Mouse (Mus musculus): ENCODE results near the gene Dpf1. TPM values are rescaled to one million over a fixed set of nuclear protein-coding genes. Genes with fewer than 3 reads are reported as not detected.
A peak's percentile ranks its signal among the peaks of the same experiment; 100 is the strongest.

Dpf1 gene
- polyA plus RNA-seq, 1 experiment from 2014 or later = 19.8 TPM

- DNase-seq (ENCODE audit: low spot score) (no peak), ATAC-seq (replicated peaks; ENCODE audit: insufficient number of reproducible peaks, low FRiP score, low TSS enrichment, low read depth) (no peak)
- no peak overlapping the region for H3K4me3 ChIP-seq (ENCODE audit: low read depth, low read length)
- 84% methylated on average over 24 of the region's 24 CpGs for WGBS
- no peaks in the 10 kb centered on the region for H3K9me3 ChIP-seq (replicated peaks; ENCODE audit: control insufficient read depth, low read length)
- H3K36me3 ChIP-seq (replicated peaks; ENCODE audit: control insufficient read depth, insufficient read depth, low read depth, low read length) = no peaks in the 10 kb centered on the region
- H3K27ac ChIP-seq (replicated peaks; ENCODE audit: low read depth, low read length) = no peak overlapping the region
- H3K4me1 ChIP-seq (ENCODE audit: control insufficient read depth, insufficient read depth, low read length) = peaks cover 4% of the 10 kb centered on the region
- no peak overlapping the region for H3K9ac ChIP-seq (replicated peaks; ENCODE audit: low read length)
- H3K4me2 ChIP-seq (ENCODE audit: low read depth, low read length) = no peak overlapping the region
- no peaks in the 10 kb centered on the region for H3K27me3 ChIP-seq (ENCODE audit: control insufficient read depth, insufficient read depth, low read length)
Observed at GRCm38 (mm10) chr7:29295861-29296647, 7.7 kb upstream of the Dpf1 start.

- no peak overlapping the region for H3K9ac ChIP-seq (replicated peaks; ENCODE audit: low read length)
- H3K4me2 ChIP-seq (ENCODE audit: low read depth, low read length) = no peak overlapping the region
- no peaks in the 10 kb centered on the region for H3K36me3 ChIP-seq (replicated peaks; ENCODE audit: control insufficient read depth, insufficient read depth, low read depth, low read length)
- peak; percentile 86 for DNase-seq (ENCODE audit: low spot score)
- H3K9me3 ChIP-seq (replicated peaks; ENCODE audit: control insufficient read depth, low read length) = no peaks in the 10 kb centered on the region
- no peaks in the 10 kb centered on the region for H3K27me3 ChIP-seq (ENCODE audit: control insufficient read depth, insufficient read depth, low read length)
- no peak overlapping the region for H3K4me3 ChIP-seq (ENCODE audit: low read depth, low read length)
- H3K27ac ChIP-seq (replicated peaks; ENCODE audit: low read depth, low read length) = no peak overlapping the region
- no peak for ATAC-seq (replicated peaks; ENCODE audit: insufficient number of reproducible peaks, low FRiP score, low TSS enrichment, low read depth)
- H3K4me1 ChIP-seq (ENCODE audit: control insufficient read depth, insufficient read depth, low read length) = peaks cover 4% of the 10 kb centered on the region
- 13% methylated on average over 10 of the region's 10 CpGs for WGBS
Observed at GRCm38 (mm10) chr7:29296998-29297397, 6.8 kb upstream of the Dpf1 start.

GRCm38 (mm10) chr7:29301127-29301566, 2.6 kb upstream of the Dpf1 start:
- Histone ChIP-seq H3K27me3 (ENCODE audit: control insufficient read depth, insufficient read depth, low read length) (0 out of 2 replicates have a peak, but pooled peaks cover 2% of the 10 kb centered on the region), H3K9me3 (replicated peaks; ENCODE audit: control insufficient read depth, low read length) (no peaks in the 10 kb centered on the region), H3K36me3 (replicated peaks; ENCODE audit: control insufficient read depth, insufficient read depth, low read depth, low read length) (no peaks in the 10 kb centered on the region), H3K4me3 (ENCODE audit: low read depth, low read length) (no peak overlapping the region), H3K9ac (replicated peaks; ENCODE audit: low read length) (no peak overlapping the region), H3K4me1 (ENCODE audit: control insufficient read depth, insufficient read depth, low read length) (peaks cover 8% of the 10 kb centered on the region), H3K27ac (replicated peaks; ENCODE audit: low read depth, low read length) (no peak overlapping the region), H3K4me2 (ENCODE audit: low read depth, low read length) (no peak overlapping the region)
- ATAC-seq (replicated peaks; ENCODE audit: insufficient number of reproducible peaks, low FRiP score, low TSS enrichment, low read depth) (no peak), DNase-seq (ENCODE audit: low spot score) (peak; percentile 91)
- WGBS = 2% methylated on average over 7 of the region's 7 CpGs

GRCm38 (mm10) chr7:29302641-29303040, 1.1 kb upstream of the Dpf1 start:
- ATAC-seq (replicated peaks; ENCODE audit: insufficient number of reproducible peaks, low FRiP score, low TSS enrichment, low read depth) (no peak), DNase-seq (ENCODE audit: low spot score) (no peak)
- H3K4me2 ChIP-seq (ENCODE audit: low read depth, low read length) = no peak overlapping the region
- 69% methylated on average over 7 of the region's 7 CpGs for WGBS
- no peak overlapping the region for H3K27ac ChIP-seq (replicated peaks; ENCODE audit: low read depth, low read length)
- H3K4me1 ChIP-seq (ENCODE audit: control insufficient read depth, insufficient read depth, low read length) = peaks cover 8% of the 10 kb centered on the region
- H3K4me3 ChIP-seq (ENCODE audit: low read depth, low read length) = no peak overlapping the region
- no peaks in the 10 kb centered on the region for H3K9me3 ChIP-seq (replicated peaks; ENCODE audit: control insufficient read depth, low read length)
- H3K9ac ChIP-seq (replicated peaks; ENCODE audit: low read length) = no peak overlapping the region
- H3K27me3 ChIP-seq (ENCODE audit: control insufficient read depth, insufficient read depth, low read length) = 0 out of 2 replicates have a peak, but pooled peaks cover 2% of the 10 kb centered on the region
- no peaks in the 10 kb centered on the region for H3K36me3 ChIP-seq (replicated peaks; ENCODE audit: control insufficient read depth, insufficient read depth, low read depth, low read length)

GRCm38 (mm10) chr7:29304463-29305262, 912 bp downstream of the Dpf1 start:
- peak overlapping the region; percentile 58 for H3K4me3 ChIP-seq (ENCODE audit: low read depth, low read length)
- H3K36me3 ChIP-seq (replicated peaks; ENCODE audit: control insufficient read depth, insufficient read depth, low read depth, low read length) = no peaks in the 10 kb centered on the region
- H3K4me1 ChIP-seq (ENCODE audit: control insufficient read depth, insufficient read depth, low read length) = peaks cover 8% of the 10 kb centered on the region
- H3K9me3 ChIP-seq (replicated peaks; ENCODE audit: control insufficient read depth, low read length) = no peaks in the 10 kb centered on the region
- WGBS = under 1% methylated on average over 48 of the region's 48 CpGs
- peak; percentile 54 for DNase-seq (ENCODE audit: low spot score)
- H3K9ac ChIP-seq (replicated peaks; ENCODE audit: low read length) = peak overlapping the region; percentile 63
- H3K27me3 ChIP-seq (ENCODE audit: control insufficient read depth, insufficient read depth, low read length) = 0 out of 2 replicates have a peak, but pooled peaks cover 2% of the 10 kb centered on the region
- peak overlapping the region; percentile 28; the same call in 1 of the 2 replicates for H3K27ac ChIP-seq (replicated peaks; ENCODE audit: low read depth, low read length)
- peak overlapping the region; percentile 87 for H3K4me2 ChIP-seq (ENCODE audit: low read depth, low read length)
- no peak for ATAC-seq (replicated peaks; ENCODE audit: insufficient number of reproducible peaks, low FRiP score, low TSS enrichment, low read depth)

GRCm38 (mm10) chr7:29305263-29305988, 1.7 kb downstream of the Dpf1 start:
- 22% methylated on average over 9 of the region's 9 CpGs for WGBS
- H3K27me3 ChIP-seq (ENCODE audit: control insufficient read depth, insufficient read depth, low read length) = 0 out of 2 replicates have a peak, but pooled peaks cover 2% of the 10 kb centered on the region
- H3K4me3 ChIP-seq (ENCODE audit: low read depth, low read length) = peak overlapping the region; percentile 58
- H3K36me3 ChIP-seq (replicated peaks; ENCODE audit: control insufficient read depth, insufficient read depth, low read depth, low read length) = no peaks in the 10 kb centered on the region
- H3K9me3 ChIP-seq (replicated peaks; ENCODE audit: control insufficient read depth, low read length) = no peaks in the 10 kb centered on the region
- peak overlapping the region; percentile 63 for H3K9ac ChIP-seq (replicated peaks; ENCODE audit: low read length)
- peaks cover 8% of the 10 kb centered on the region for H3K4me1 ChIP-seq (ENCODE audit: control insufficient read depth, insufficient read depth, low read length)
- no peak for ATAC-seq (replicated peaks; ENCODE audit: insufficient number of reproducible peaks, low FRiP score, low TSS enrichment, low read depth)
- no peak overlapping the region; the same call in 1 of the 2 replicates for H3K27ac ChIP-seq (replicated peaks; ENCODE audit: low read depth, low read length)
- H3K4me2 ChIP-seq (ENCODE audit: low read depth, low read length) = peak overlapping the region; percentile 87
- no peak for DNase-seq (ENCODE audit: low spot score)

- Histone ChIP-seq H3K9me3 (replicated peaks; ENCODE audit: control insufficient read depth, low read length) (no peaks in the 10 kb centered on the region), H3K27ac (replicated peaks; ENCODE audit: low read depth, low read length) (no peak overlapping the region), H3K4me1 (ENCODE audit: control insufficient read depth, insufficient read depth, low read length) (peaks cover 8% of the 10 kb centered on the region), H3K4me2 (ENCODE audit: low read depth, low read length) (no peak overlapping the region), H3K4me3 (ENCODE audit: low read depth, low read length) (no peak overlapping the region), H3K36me3 (replicated peaks; ENCODE audit: control insufficient read depth, insufficient read depth, low read depth, low read length) (no peaks in the 10 kb centered on the region), H3K9ac (replicated peaks; ENCODE audit: low read length) (no peak overlapping the region), H3K27me3 (ENCODE audit: control insufficient read depth, insufficient read depth, low read length) (0 out of 2 replicates have a peak, but pooled peaks cover 2% of the 10 kb centered on the region)
- ATAC-seq (replicated peaks; ENCODE audit: insufficient number of reproducible peaks, low FRiP score, low TSS enrichment, low read depth) = no peak
- DNase-seq (ENCODE audit: low spot score) = no peak
- WGBS = 34% methylated on average over 7 of the region's 7 CpGs
Observed at GRCm38 (mm10) chr7:29306108-29306507, 2.4 kb downstream of the Dpf1 start.
